Mouse (Mus musculus): Measurements from ENCODE around the gene Armc12.

Armc12 gene

DNA sequence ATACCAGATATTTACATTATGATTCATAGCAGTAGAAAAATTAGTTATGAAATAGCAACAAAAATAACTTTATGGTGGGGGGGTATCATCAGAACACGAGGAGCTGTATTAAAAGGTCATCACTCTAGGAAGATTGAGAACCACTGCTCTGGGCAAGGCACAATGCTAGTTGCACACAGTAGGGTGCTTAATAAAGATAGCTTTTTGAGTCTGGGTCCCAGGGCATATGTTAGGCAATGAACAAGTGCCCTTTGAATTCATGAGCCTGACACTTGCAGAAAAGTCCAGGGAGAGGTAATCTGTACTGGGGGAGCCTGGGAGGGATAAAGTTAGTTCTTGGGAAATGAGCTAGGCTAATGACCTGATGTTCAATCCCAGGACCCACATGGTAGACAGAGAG, 17.3 kb upstream of the Armc12 start:
- no peak for DNase-seq (ENCODE audit: low spot score in 2 of 2)

- no peak for DNase-seq (ENCODE audit: low spot score in 2 of 2)
Measured at GRCm38 (mm10) chr17:28513844-28514243, 16.8 kb upstream of the Armc12 start.

DNA sequence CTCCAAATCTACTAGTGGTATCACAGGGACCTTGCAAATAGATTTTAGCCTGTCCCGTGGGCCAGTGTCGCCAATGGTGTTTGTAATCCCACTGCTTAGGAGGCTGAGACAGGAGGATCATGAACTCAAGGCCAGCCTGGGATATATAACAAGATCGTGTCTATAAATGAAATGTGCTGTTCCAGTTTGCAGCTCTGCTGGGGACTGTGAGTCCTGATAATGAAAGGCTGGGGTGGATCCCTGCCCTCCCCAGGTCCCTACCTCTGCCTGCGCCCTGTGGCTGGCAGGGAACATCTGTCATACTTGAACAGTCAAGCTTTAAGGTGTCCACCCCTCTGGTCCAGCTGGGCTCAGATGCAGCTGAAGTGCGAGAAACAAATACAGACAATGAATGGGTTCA, 16.1 kb upstream of the Armc12 start:
- no peak for DNase-seq (ENCODE audit: low spot score in 2 of 2)

- no peak for DNase-seq (ENCODE audit: low spot score in 2 of 2)
Measured at GRCm38 (mm10) chr17:28515431-28516341, 14.9 kb upstream of the Armc12 start.

DNA sequence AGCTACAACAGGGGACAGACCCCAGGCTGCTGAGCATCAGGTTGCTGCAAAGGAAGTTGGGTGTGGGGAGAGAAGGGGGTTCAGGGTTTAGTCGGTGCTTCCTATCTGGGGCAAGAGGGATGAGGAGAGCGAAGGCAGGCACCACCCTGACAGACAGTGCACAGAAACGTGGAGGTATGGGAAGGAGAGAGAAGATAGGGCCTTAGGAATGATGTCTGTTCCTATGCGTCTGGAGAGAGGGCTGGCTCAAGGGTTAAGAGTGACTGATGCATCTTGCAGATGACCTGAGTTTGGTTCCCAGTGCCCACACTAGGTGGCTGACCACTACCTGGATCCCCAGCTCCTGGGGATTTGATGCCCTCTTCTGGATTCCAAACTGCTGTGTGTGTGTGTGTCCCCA, 13.7 kb upstream of the Armc12 start:
- DNase-seq (ENCODE audit: low spot score in 2 of 2) = no peak

DNA sequence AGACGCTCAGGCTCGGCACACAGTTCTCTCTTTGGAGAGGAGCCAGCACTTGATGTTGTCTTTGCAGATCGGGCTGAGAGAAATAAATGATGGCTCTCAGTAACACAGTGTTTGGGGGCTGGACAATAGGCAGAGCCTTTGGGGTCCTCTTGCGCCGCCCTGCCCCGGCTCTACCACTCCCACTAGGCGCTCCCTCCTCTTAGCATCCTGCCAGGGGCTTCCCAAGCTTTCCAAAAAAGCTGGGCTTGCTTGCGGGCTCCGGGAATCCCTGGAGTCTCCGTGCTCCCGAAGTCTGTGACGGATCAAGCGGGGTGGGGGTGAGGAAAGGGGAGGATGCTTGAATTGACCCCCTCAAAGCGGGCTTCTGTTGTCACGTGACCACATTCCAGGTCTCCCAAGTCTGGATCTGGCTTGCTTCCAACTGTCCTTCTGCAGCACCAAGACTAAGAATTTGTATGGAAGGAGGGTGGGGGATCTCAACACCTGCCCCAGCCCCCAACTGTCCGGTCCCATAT, 13.1 kb upstream of the Armc12 start, which contains the start of gene Fkbp5:
Gene Fkbp5 (minus strand): TSS at position 87 of the 515 bp plus-strand sequence.
- DNase-seq (ENCODE audit: low spot score in 2 of 2) = no peak

- DNase-seq (ENCODE audit: low spot score in 2 of 2) = peak; percentile 70 to 80
Measured at GRCm38 (mm10) chr17:28517956-28518614, 12.5 kb upstream of the Armc12 start.

GRCm38 (mm10) chr17:28518615-28519071, 12.0 kb upstream of the Armc12 start:
- no peak for DNase-seq (ENCODE audit: low spot score in 2 of 2)

DNA sequence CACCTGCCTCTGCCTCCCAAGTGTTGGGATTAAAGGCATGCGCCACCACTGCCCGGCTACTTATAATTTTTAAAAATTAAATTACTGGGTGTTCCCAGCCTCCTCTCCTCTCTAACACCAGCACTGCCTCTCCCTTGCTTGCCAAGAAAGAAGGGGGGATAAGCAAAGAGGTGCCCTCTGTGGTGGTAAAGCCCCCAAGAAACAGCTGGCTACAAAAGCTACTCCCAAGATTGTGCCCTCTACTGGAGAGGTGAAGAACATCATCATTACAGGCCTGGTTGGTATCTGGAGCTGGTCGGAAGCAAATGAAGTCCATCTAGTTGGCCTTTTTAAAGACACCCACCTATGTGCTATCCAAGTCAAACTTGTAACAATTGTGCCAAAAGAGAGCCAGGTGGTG, 10.8 kb upstream of the Armc12 start:
- no peak for DNase-seq (ENCODE audit: low spot score in 2 of 2)

DNA sequence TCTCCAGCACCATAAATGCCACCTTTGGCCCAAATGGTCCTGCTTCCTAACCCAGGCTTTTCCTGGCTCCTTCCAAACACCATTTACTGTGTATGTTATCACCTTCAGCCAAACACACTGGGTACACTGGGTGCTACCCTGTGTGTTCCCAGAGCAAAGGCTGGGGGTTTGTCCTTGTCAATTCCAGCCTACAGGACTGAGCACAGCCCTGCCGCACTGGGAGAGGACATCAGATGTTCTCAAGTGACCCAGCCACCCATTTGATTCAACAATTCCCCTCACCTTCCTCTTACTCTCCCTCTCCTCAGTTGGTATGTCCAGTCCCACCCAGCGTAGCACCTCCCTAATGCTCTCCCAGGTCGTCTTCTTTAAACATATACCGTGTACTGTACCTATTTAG, 10.0 kb upstream of the Armc12 start:
- DNase-seq (ENCODE audit: low spot score in 2 of 2) = no peak

GRCm38 (mm10) chr17:28521071-28521726, 9.4 kb upstream of the Armc12 start:
- DNase-seq (ENCODE audit: low spot score in 2 of 2) = no peak

DNA sequence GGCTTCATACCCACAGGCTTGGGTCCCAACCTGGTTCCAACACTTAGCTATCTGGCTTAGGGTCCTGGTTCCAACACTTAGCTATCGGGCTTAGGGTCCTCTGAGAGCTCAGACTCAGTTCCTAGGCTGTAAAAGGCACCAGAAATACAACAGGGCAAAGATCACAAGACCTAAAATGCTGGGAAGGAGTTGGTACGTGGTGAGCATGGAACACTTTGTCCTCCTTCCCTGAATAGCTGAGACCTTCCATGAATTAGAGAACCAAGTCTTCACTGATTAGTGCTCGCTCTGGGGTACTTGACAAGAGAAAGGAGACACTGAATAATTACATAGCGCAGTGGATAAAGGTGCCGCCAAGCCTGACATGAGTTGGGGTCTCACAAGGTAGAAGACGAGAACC, 8.7 kb upstream of the Armc12 start:
- no peak for DNase-seq (ENCODE audit: low spot score in 2 of 2)

DNA sequence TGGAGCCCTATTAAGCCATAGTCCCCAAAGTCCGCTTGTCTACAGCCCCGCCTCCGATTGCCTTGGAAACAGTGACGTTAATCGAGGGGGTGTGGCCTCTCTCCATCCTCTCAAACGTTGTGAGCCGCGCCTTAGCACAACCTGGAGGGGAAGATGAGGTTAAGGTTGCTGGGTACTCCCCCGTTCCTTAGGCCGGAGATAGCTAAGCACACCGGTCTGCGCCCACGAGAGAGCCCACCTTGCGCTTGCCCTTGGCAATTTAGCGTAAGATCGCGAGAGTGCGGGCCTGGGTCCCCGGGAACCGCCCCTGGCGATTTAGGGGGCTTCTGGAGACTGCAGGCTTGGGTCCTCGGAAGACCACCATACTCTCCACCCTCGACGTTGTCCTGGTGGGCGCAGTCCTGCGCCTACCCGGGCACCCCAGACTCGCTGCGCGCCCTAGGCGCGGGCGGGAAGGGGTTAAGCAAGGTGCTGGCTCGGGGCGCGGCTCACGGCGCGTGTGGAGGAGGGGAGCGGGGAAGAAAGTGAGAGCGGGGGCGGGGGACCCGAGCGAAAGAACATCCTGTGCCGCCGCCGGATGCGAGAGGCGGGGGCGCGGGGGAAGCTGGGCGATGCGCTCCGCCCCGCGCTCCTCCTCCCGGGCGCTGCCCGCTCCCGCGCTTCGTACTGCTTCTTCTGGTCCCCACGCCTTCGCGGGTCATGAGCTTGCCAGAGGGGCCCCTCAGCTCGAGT, 7.8 kb upstream of the Armc12 start:
- DNase-seq (ENCODE audit: low spot score in 2 of 2) = peak; percentile 77 to 89

DNA sequence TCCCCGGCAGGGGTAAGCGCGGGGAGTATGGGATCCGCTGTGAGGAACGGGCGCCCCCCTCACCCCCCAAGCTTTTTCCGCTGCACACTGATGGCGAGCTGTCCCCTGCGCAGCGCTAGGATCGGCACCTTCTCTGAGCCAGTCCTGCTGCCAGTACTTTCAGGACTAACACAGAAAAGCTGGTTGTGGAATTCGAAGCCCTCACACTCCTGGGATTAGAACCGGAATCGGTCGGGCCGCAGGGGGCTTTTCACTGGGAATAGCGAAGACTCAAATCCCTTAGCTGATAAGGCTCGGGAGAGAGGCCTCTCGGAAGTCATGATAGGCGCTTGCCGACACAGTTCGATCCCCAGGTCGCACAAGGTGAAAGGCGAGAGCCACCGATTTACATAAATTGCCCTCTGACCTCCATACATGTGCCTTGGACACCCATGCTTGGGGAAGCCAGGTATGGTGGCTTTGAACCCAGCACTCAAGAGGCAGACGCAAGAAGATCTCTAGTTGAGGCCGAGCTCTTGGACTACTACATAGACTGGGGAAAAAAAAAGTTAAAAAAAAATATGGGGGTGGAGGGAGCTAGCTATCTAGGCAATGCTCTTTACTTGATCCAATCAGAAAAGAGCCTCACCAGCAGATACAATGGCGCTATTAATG, 7.1 kb upstream of the Armc12 start:
- no peak for DNase-seq (ENCODE audit: low spot score in 2 of 2)

DNA sequence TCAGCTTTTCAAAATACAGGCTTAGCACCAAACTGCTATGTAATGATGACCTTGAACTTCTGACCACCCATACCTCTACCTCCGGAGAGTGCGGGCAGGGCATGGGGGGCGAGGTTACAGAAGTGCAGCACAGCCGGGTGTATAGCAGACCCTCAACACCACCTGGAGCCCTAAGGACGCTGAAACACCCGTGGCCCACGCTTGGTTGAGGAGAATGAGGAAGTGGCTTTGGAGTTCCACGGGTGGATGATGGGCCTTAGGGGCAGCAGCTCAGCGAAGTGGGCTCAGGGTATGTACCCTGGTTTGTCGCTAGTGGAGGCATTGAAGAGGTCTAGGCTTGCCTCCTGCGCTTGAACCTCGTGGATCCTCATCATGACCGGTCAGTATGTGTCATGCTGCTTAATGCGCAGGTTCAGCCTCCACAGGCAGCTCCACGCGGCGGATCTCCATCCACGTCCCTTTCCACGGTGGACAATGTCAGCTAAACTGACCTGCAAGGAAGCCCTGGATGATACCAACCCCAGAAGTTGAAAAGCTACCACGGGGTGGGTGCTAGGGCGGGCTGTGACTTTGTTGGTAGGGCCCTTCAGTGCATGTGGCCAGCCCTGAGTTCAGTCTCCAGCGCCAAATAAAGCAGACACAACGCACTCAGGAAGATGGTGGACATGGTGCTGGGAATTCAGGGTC, 6.5 kb upstream of the Armc12 start:
- no peak for DNase-seq (ENCODE audit: low spot score in 2 of 2)

- no peak for DNase-seq (ENCODE audit: low spot score in 2 of 2)
Measured at GRCm38 (mm10) chr17:28524831-28525430, 5.7 kb upstream of the Armc12 start.

GRCm38 (mm10) chr17:28527184-28528042, 3.2 kb upstream of the Armc12 start:
- DNase-seq (ENCODE audit: low spot score in 2 of 2) = no peak

GRCm38 (mm10) chr17:28528043-28528351, 2.6 kb upstream of the Armc12 start:
- peak; percentile 79 to 85 for DNase-seq (ENCODE audit: low spot score in 2 of 2)

- DNase-seq (ENCODE audit: low spot score in 2 of 2) = no peak
Measured at GRCm38 (mm10) chr17:28529116-28529515, 1.5 kb upstream of the Armc12 start.

Data from frontal cortex, postnatal 25 days (tissue).